In the genomic region with DNA sequence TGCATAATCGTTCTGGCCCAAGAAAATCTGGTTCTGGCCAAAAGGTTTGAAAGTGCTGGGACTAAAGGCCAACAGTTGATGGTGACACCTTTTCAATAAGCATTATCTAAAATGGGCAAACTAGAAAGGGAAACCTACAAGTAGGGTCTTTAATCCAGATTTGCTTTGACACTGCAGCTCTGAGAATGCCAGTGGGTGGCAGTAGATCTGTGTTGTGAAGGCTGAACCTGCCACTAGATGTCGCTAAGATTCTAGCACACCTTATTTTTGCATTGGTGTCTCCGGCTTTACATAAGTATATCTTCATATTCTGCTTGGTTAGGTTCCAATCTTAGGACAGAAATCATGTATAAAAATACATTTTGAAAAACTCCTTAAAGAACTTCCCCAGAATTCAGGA, we compare ENCODE assay signal across 9 mouse cellular contexts. TPM values are rescaled to one million over a fixed set of nuclear protein-coding genes. Genes with fewer than 3 reads are reported as not detected.
DNase-seq lines count a peak whose midpoint lies in the region; ATAC-seq and TF ChIP-seq lines count a peak whose summit lies in the region.
"Had no signal": no experiment of that assay in that cellular context is flagged by ENCODE, and none has a peak within 500 bp of the region (broad histone marks: within the 10 kb centered on the region; RNA-seq: fewer than 3 reads in every experiment).

No protein-coding gene starts in this region.

- WGBS in intestine, postnatal 0 days, result 20% methylated on average over 3 of the region's 3 CpGs
- WGBS in limb, embryonic 10.5 days, result 49% methylated on average over 3 of the region's 3 CpGs
- WGBS in stomach, postnatal 0 days, result 24% methylated on average over 3 of the region's 3 CpGs

- DNase-seq in urinary bladder, postnatal 14 days (ENCODE audit: low spot score), result peak; percentile 65
- DNase-seq in urinary bladder, postnatal 10 days (ENCODE audit: low spot score), result no peak
- peak; percentile 81 to 86 for DNase-seq in cerebellum, postnatal 10 days
- peak; percentile 63 to 91 for DNase-seq in frontal cortex, postnatal 36 days (ENCODE audit: low spot score in 2 of 2)
- DNase-seq in limb, embryonic 10.5 days (ENCODE audit: low spot score), result peak; percentile 45
- peak; percentile 64 for DNase-seq in stomach, postnatal 0 days (ENCODE audit: low spot score)

- H3K9me3 ChIP-seq in intestine, postnatal 0 days (ENCODE audit: control insufficient read depth), result no peaks in the 10 kb centered on the region
- no peaks in the 10 kb centered on the region for H3K9me3 ChIP-seq in limb, embryonic 10.5 days (replicated peaks)
- H3K9me3 ChIP-seq in stomach, postnatal 0 days (ENCODE audit: control insufficient read depth, low read length), result no peaks in the 10 kb centered on the region
- H3K9me3 ChIP-seq: embryonic facial prominence, embryonic 15.5 days had no signal

- no peak overlapping the region for H3K4me2 ChIP-seq in intestine, postnatal 0 days (replicated peaks; ENCODE audit: low read depth)
- H3K4me2 ChIP-seq in stomach, postnatal 0 days (replicated peaks; ENCODE audit: low read depth), result no peak overlapping the region
- H3K4me2 ChIP-seq: embryonic facial prominence, embryonic 15.5 days had no signal

- no peak for ATAC-seq in intestine, postnatal 0 days
- peak; percentile 81 for ATAC-seq in monocyte, adult 5-6 weeks (replicated peaks; ENCODE audit: insufficient number of reproducible peaks, low FRiP score, low TSS enrichment, poor library complexity, severe bottlenecking)
- no peak for ATAC-seq in stomach, postnatal 0 days (ENCODE audit: low FRiP score, low TSS enrichment)

- H3K4me3 ChIP-seq in intestine, postnatal 0 days (ENCODE audit: low read depth, low read length), result no peak overlapping the region
- no peak overlapping the region for H3K4me3 ChIP-seq in limb, embryonic 10.5 days
- H3K4me3 ChIP-seq in stomach, postnatal 0 days (ENCODE audit: low read depth, low read length), result no peak overlapping the region
- H3K4me3 ChIP-seq: embryonic facial prominence, embryonic 15.5 days had no signal

- peaks cover 6% of the 10 kb centered on the region; the same call in 1 of the 2 replicates for H3K36me3 ChIP-seq in intestine, postnatal 0 days (ENCODE audit: control insufficient read depth, insufficient read depth)
- H3K36me3 ChIP-seq in limb, embryonic 10.5 days, result peaks cover 44% of the 10 kb centered on the region
- no peaks in the 10 kb centered on the region for H3K36me3 ChIP-seq in stomach, postnatal 0 days (ENCODE audit: control insufficient read depth, insufficient read depth, low read length)

- no peaks in the 10 kb centered on the region for H3K27me3 ChIP-seq in intestine, postnatal 0 days (replicated peaks; ENCODE audit: control insufficient read depth, insufficient read depth, low read length)
- no peaks in the 10 kb centered on the region for H3K27me3 ChIP-seq in limb, embryonic 10.5 days (ENCODE audit: low read depth, poor library complexity, severe bottlenecking)
- H3K27me3 ChIP-seq in stomach, postnatal 0 days (ENCODE audit: control insufficient read depth, insufficient read depth, low read length), result no peaks in the 10 kb centered on the region
- H3K27me3 ChIP-seq: embryonic facial prominence, embryonic 15.5 days had no signal

- no peaks in the 10 kb centered on the region for H3K4me1 ChIP-seq in intestine, postnatal 0 days (replicated peaks; ENCODE audit: control insufficient read depth, insufficient read depth, low read length)
- H3K4me1 ChIP-seq in limb, embryonic 10.5 days, result no peaks in the 10 kb centered on the region
- no peaks in the 10 kb centered on the region for H3K4me1 ChIP-seq in stomach, postnatal 0 days (replicated peaks; ENCODE audit: control insufficient read depth, insufficient read depth)
- H3K4me1 ChIP-seq: embryonic facial prominence, embryonic 15.5 days had no signal

- TF ChIP-seq EP300 in stomach, postnatal 0 days (optimal IDR thresholded peaks at IDR 0.05), result no peak

- H3K27ac ChIP-seq in intestine, postnatal 0 days (ENCODE audit: low read depth, low read length), result no peak overlapping the region
- no peak overlapping the region for H3K27ac ChIP-seq in limb, embryonic 10.5 days
- H3K27ac ChIP-seq in stomach, postnatal 0 days (replicated peaks), result no peak overlapping the region
- H3K27ac ChIP-seq: embryonic facial prominence, embryonic 15.5 days had no signal

- TF ChIP-seq CTCF in intestine, postnatal 0 days (IDR thresholded peaks at IDR 0.05; ENCODE audit: low read depth), result peak; percentile 96
- peak; percentile 97 for TF ChIP-seq CTCF in stomach, postnatal 0 days (IDR thresholded peaks at IDR 0.05; ENCODE audit: low read depth)

- H3K9ac ChIP-seq in intestine, postnatal 0 days (ENCODE audit: low read depth, low read length), result no peak overlapping the region
- no peak overlapping the region for H3K9ac ChIP-seq in stomach, postnatal 0 days (ENCODE audit: low read length)
- H3K9ac ChIP-seq: embryonic facial prominence, embryonic 15.5 days had no signal

RNA-seq across cellular contexts. Expression of gene Arpp19, which starts 12.6 kb away (rescaled TPM):
- polyA plus RNA-seq in intestine, postnatal 0 days (2015; fragmentation: Nextera tagmentation; extraction: Ambion mirVana), result 383 and 410 TPM in 2 replicates
- 364 and 386 TPM in 2 replicates for polyA plus RNA-seq in limb, embryonic 10.5 days (2016; fragmentation: Nextera tagmentation; extraction: Ambion mirVana)
- total RNA-seq in monocyte, adult 5-6 weeks (2017), result 173 to 274 TPM (median 187 TPM) in 3 replicates
- 301 and 327 TPM in 2 replicates for polyA plus RNA-seq in stomach, postnatal 0 days (2015; fragmentation: Nextera tagmentation; extraction: Ambion mirVana)

RNA-seq across cellular contexts. Expression of gene Myo5a, which starts 20.8 kb away (rescaled TPM):
- 2.9 and 3.1 TPM in 2 replicates for polyA plus RNA-seq in intestine, postnatal 0 days (2015; fragmentation: Nextera tagmentation; extraction: Ambion mirVana)
- 17.6 and 19.8 TPM in 2 replicates for polyA plus RNA-seq in limb, embryonic 10.5 days (2016; fragmentation: Nextera tagmentation; extraction: Ambion mirVana)
- 91.5 to 104 TPM (median 93.1 TPM) in 3 replicates for total RNA-seq in monocyte, adult 5-6 weeks (2017)
- polyA plus RNA-seq in stomach, postnatal 0 days (2015; fragmentation: Nextera tagmentation; extraction: Ambion mirVana), result 4.3 and 4.9 TPM in 2 replicates
